Mouse (Mus musculus) megakaryocyte, embryonic 14.5 days (primary cell): Measurements from ENCODE around the gene Rhof. TPM values are rescaled to one million over a fixed set of nuclear protein-coding genes. Genes with fewer than 3 reads are reported as not detected.

Experiments
- H3K27me3 ChIP-seq: replicated peaks from 2 replicates; pipeline ENCODE3; 2012; ENCODE audit warnings: inconsistent platforms
- H3K36me3 ChIP-seq: replicated peaks from 2 replicates; pipeline ENCODE3; 2012; ENCODE audit warnings: low read length, inconsistent platforms, mixed read lengths
- H3K4me1 ChIP-seq: 2 replicates; pipeline ENCODE4 v1.6.1; 2012; ENCODE audit warnings: inconsistent platforms
- H3K4me3 ChIP-seq: replicated peaks from 2 replicates; pipeline ENCODE3; 2012; ENCODE audit warnings: moderate library complexity, mild to moderate bottlenecking, inconsistent platforms
- H3K9me3 ChIP-seq: 2 replicates; pipeline ENCODE4 v1.6.1; 2012; ENCODE audit warnings: inconsistent platforms
- FLI1 ChIP-seq: IDR thresholded peaks from 2 replicates; pipeline ENCODE4 v1.6.1; 2012; ENCODE audit warnings: low read length, inconsistent platforms, mixed read lengths
- GATA1 ChIP-seq: IDR thresholded peaks from 3 replicates; pipeline ENCODE4 v1.6.1; 2012; ENCODE audit warnings: mixed read lengths, low read length, inconsistent platforms, borderline replicate concordance
- polyA plus RNA-seq: library from polyadenylated mRNA; stranded (reverse); fragments of >175 nt; gene quantifications from 2 replicates; pipeline ENCODE4 v1.2.3, GENCODE M21; 2012; ENCODE audit warnings: low replicate concordance; ENCODE audit not compliant: insufficient read depth

The Rhof gene
- polyA plus RNA-seq, 1 experiment = 61.2 TPM

- no peak overlapping the region for H3K4me3 ChIP-seq
- H3K36me3 ChIP-seq = no peaks in the 10 kb centered on the region
- H3K4me1 ChIP-seq = peaks cover 34% of the 10 kb centered on the region
- TF ChIP-seq GATA1 (no peak), FLI1 (no peak)
- no peaks in the 10 kb centered on the region for H3K27me3 ChIP-seq
- no peaks in the 10 kb centered on the region for H3K9me3 ChIP-seq
Measured at GRCm38 (mm10) chr5:123059757-123060520, 72.6 kb downstream of the Rhof start.

- H3K4me1 ChIP-seq = peaks cover 31% of the 10 kb centered on the region
- H3K4me3 ChIP-seq = peak overlapping the region; percentile 93
- H3K9me3 ChIP-seq = no peaks in the 10 kb centered on the region
- TF ChIP-seq FLI1 (no peak), GATA1 (no peak)
- H3K27me3 ChIP-seq = no peaks in the 10 kb centered on the region
- no peaks in the 10 kb centered on the region for H3K36me3 ChIP-seq
Measured at GRCm38 (mm10) chr5:123058251-123059102, 74.0 kb downstream of the Rhof start.

- Histone ChIP-seq H3K4me1 (peaks cover 31% of the 10 kb centered on the region), H3K27me3 (no peaks in the 10 kb centered on the region), H3K4me3 (peak overlapping the region; percentile 93), H3K36me3 (no peaks in the 10 kb centered on the region), H3K9me3 (no peaks in the 10 kb centered on the region)
- TF ChIP-seq FLI1 = no peak
- no peak for TF ChIP-seq GATA1
Measured at GRCm38 (mm10) chr5:123057366-123058250, 74.9 kb downstream of the Rhof start.

Other genes with a start within 250 kb of the Rhof start
- gene Kdm2b, start 142.9 kb downstream of the Rhof start, polyA plus RNA-seq = 19.1 and 24.4 TPM in 2 replicates
- gene Orai1, start 117.6 kb downstream of the Rhof start, polyA plus RNA-seq = 111 and 131 TPM in 2 replicates
- not detected in 2 replicates for gene Morn3, start 85.7 kb downstream of the Rhof start, polyA plus RNA-seq
- 5.3 and 6.9 TPM in 2 replicates for gene Tmem120b, start 64.3 kb downstream of the Rhof start, polyA plus RNA-seq
- 20.8 and 52.6 TPM in 2 replicates for gene Setd1b, start 9.5 kb upstream of the Rhof start, polyA plus RNA-seq
- 86.5 and 87.0 TPM in 2 replicates for gene Psmd9, start 36.7 kb upstream of the Rhof start, polyA plus RNA-seq
- gene Hpd, start 50.0 kb upstream of the Rhof start, polyA plus RNA-seq = not detected in 2 replicates
- 0.08 TPM in 1 of 2 replicates, not detected in the other for gene Wdr66, start 119.4 kb upstream of the Rhof start, polyA plus RNA-seq
- gene Bcl7a, start 211.1 kb upstream of the Rhof start, polyA plus RNA-seq = 13.0 and 23.7 TPM in 2 replicates